Mouse (Mus musculus): ENCODE data around the gene Ormdl2.
"Not testable (repeated sequence)": the region's sequence is repeated elsewhere in the genome, so short reads cannot be mapped to it uniquely, and the experiment has no call there.

Ormdl2 gene

DNA sequence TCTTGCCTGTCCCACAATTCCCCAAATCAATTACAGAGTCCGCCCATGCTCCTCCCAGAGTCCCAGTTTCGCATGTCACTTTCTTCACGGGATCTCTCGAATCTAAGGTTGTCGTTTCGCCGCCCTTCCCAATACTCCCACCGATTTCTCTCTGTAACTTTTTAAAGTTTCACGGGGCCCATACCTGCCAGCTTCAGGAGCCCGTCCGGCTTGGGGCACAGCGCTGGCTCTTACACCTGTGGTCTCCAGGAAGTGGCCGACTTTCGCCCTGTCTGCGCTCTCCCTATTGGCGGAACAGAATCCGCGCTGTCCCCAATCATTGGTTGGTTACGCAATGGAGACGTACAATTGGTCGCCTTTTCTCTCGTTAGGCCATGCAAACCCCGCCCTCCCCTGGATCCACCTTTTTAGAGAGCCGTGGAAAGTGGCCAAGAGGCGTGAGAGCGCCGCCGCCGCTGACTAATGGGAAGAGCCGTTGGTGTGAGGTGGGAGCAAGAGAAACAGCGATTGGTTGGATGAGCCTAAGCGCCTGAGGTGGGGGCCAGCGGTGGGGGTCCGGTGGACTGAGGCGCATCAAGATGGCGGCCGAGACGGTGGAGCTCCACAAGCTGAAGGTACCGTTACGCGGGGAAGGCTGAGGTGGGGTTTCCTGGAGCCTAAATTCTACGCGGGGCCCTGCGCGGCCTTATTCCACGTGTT is at the start of gene Ormdl2:
Gene Ormdl2 (minus strand): TSS at position 288 of the 699 bp plus-strand sequence.
- DNase-seq (ENCODE audit: low spot score) = peak; percentile 96

DNA sequence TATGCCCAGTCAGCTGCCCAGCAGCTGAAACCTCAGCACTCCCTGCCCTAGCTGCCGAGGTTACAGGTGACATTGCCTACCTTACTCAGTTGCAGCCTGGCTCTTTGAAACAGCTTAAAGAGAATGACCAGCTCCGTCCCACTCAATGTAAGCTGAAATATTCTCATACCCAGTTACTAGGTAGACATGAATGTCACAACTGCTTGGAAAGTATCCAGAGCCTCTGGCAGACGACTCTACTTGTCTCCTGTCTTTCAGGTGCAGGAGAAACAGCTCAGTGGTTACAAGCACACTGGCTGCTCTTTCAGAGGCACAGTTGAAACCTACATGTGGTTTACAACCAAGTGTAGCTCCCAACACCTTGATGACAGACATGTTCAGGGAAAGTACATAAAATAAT is 48.9 kb upstream of the Ormdl2 start:
- DNase-seq (ENCODE audit: low spot score) = no peak

DNA sequence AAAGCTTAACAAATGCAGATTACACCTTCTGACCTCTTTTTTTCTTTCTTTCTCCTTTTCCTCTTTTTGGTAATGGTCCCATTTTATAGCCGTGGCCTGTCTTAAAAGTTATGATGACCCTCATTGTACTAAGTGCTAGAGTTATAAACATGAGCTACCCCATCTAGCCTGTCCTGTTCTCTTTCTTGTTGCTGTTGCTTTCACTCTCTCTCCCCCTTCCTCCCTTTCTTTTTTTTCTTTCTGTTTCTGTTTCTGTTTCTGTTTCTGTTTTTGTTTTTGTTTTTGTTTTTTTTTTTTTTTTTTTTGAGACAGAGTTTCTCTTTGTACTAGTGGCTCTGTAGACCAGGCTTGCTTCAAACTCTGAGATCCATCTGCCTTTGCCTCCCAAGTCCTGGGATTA is 45.1 kb upstream of the Ormdl2 start:
- no peak for DNase-seq (ENCODE audit: low spot score)

DNA sequence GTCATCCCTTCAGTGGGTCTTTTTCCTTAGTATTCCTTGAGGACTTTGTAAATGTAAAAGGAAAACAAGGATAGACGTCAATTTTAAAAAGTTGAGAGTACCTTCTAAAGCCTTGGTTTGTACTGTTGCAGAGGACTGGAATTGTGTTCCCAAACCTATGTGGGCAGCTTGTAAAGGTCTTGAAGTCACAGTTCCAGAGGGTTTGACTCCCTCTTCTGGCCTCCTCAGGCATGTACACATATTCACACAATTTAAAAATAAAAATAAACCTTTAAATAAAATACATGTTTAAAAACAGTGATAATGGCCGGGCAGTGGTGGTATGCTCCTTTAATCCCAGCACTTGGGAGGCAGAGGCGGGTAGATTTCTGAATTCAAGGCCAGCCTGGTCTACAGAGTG is 44.6 kb upstream of the Ormdl2 start:
- no peak for DNase-seq (ENCODE audit: low spot score)

DNA sequence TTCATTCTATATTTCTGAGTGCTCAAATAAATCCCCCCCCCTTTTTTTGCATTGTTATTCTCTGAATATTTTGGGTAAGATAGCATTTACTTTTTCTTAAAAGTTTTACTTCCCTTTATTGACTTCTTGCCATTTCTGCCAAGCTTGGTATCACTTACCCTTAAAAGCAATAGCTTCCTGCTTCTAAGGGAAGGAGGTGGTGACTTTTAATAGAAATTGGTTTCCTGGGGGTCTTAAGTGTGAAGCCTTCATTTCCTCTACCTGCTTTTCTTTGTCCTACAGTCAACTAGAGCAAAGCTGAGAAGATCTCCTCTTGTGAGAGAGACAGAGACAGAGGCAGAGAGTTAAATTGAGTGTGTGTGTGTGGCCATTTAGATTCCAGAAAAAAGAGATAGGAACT is 39.7 kb upstream of the Ormdl2 start:
- DNase-seq (ENCODE audit: low spot score) = no peak

DNA sequence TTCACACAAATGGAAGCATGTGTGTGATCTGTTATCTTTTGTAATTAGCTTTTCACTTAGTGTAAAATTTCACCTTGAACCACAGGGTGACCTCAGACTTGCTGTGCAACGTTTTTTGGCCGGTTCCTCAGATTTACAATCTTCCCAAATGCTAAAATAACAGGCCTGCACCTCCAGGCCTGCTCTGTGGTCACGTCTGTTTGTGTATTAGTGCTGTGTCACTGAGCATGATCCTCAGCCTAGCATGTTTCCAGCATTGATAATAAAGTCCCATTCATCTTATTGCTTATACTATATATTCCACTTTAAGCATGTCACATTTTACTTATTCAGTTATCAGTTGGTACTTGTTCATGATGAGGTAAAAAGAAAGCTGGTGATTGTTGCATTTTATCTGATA is 28.9 kb upstream of the Ormdl2 start:
- DNase-seq (ENCODE audit: low spot score) = no peak

DNA sequence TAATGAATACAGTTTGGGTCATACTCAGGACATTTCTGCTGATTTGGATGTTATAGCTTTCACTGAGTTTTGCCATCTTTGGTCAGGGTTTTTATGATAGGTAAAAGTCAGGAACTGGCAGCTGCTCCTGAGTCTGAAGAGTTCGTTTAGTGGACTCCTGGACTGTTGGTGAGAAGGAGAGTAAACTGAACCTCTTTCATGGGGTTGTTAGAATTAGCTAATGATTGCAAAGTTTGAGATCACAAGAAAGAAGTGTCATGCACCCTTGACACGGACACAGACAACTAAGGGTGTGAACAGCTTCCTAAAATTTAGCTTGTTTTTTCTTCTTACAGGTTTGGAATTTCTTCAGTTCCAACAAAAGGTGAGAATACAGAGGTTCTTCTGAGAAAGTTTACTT is 27.0 kb upstream of the Ormdl2 start:
- DNase-seq (ENCODE audit: low spot score) = no peak

DNA sequence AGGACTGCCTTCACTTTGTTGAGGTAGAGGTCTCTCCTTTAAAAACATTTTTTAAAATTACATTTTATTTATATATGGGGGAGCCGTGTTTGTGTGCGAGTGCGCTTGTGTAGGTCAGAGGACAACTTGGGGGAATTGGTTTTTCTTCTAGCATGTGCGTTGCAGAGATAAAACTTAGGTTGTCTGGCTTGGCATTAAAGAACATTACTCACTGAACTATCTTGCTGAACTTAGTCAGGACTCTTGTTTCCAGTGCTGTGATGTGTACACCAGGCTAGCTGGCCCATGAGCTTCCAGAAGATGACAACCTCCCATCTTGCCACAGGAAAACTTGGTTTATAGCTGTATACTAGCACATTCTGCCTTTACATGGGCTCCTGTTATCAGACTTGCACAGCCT is 25.2 kb upstream of the Ormdl2 start:
- DNase-seq (ENCODE audit: low spot score) = no peak

DNA sequence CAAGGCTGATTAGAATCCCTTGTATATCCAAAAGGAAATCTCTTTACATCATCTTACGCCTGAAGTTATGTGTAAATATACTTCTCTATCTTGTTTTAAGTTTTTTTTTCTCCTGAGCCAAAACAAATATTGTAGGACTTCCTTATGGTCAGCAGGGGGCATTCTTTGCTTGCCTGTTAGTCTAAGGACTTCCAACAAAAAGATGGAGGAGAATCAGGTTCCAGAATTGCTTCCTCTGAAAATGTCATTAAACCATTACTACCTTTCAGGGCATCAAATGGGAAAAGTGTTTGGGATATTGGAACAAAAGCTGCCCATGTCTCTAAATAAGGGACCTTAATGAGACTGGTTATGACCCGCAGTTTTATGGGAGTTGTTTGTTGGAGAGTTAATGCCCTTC is 24.1 kb upstream of the Ormdl2 start:
- DNase-seq (ENCODE audit: low spot score) = no peak

DNA sequence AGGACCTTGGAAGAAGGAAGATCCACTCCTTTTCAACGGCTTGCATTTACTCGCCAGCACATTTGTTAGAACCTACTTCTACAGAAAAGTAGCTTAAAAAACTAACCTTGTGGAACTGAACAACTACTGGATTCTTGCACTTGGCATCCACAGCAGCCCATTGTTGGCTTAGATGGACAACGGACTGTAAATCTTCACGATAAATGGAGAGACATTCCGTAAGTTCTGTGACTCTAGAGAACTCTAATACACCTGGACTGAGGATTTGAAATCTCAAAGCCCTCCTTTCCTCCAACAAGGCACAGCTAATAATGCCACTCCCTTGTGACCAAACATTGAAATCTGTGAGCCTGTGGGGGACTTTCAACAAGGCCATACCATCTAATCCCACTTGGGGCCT is 21.8 kb upstream of the Ormdl2 start:
- no peak for DNase-seq (ENCODE audit: low spot score)

DNA sequence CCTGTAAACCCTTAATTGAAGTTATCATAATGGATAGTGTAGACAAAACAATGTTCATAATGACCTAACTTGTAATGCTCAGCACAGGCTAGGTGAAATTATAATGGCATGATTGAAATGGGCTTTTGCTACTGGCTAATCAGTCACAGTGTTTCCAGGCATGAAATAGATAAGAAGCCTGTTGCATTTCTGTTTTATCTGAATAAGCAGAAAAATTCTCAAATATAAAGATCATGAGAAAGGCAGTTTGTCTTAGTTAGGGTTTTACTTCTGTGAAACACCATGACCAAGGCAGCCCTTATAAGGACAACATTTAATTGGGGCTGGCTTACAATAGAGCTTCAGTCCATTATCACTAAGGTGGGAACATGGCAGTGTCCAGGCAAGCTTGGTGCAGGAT is 19.2 kb upstream of the Ormdl2 start:
- DNase-seq (ENCODE audit: low spot score) = no peak

DNA sequence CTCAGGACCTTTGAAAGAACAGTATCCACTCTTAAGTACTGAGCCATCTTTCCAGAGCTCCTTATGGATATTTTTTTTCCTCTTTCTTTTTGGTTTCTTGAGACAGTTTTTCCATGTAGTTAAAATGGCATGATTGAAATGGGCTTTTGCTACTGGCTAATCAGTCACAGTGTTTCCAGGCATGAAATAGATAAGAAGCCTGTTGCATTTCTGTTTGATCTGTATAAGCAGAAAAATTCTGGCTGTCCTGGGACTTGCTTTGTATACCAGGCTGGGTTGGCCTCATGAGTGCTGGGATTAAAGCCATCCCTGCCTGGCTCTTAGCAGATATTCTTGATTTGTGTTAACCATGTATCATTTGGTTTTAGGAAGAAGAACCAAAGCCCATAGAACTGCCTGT is 18.0 kb upstream of the Ormdl2 start:
- DNase-seq (ENCODE audit: low spot score) = no peak

DNA sequence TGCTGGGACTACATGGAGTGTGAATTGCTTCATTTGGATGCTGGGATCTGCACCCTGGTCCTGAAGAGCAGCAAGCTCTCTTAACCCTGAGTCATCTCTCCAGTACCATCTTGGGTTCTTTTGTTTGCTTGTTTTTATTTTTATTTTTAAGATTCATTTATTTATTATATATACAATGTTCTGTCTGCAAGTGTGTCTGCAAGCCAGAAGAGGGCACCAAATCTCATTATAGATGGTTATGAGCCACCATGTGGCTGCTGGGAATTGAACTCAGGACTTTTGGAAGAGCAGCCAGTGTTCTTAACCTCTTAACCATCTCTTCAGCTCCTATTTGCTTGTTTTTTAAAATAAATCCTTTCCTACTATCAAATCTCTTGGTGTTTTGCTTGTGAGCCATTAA is 16.0 kb upstream of the Ormdl2 start:
- no peak for DNase-seq (ENCODE audit: low spot score)

DNA sequence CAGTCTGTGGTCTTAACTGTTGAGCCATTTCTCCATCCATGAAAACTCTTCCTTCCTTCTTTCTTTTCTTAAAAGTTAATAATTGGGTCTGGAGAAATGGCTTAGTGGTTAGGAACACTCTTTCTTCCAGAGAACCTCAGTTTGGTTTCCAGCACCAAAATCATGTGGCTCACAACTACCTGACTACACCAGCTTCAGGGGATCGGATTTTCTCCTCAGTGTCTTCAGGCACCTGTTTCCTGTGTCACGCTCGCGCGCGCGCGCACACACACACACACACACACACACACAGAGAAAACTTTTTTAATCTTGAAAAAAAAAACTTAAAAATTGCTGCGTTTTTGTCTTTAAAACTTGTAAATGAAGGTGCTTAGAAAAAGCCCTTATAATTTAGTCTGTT is 2.4 kb upstream of the Ormdl2 start:
- no peak for DNase-seq (ENCODE audit: low spot score)

DNA sequence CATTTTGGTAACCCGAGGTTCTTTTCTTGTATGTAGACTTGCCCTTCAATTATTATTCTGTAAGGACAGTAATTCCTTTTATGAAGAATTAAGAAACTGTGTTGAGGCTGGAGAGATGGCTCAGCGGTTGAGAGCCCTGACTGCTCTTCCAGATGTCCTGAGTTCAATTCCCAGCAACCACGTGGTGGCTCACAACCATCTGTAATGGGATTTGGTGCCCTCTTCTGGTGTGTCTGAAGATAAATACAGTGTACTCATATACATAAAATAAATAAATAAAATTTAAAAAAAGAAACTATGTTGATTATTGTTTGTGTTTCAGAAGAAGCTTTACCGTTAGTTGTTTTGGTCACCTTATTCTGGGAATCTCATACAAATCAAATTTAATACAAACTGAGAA is 1.6 kb upstream of the Ormdl2 start:
- DNase-seq (ENCODE audit: low spot score) = not testable (repeated sequence)

DNA sequence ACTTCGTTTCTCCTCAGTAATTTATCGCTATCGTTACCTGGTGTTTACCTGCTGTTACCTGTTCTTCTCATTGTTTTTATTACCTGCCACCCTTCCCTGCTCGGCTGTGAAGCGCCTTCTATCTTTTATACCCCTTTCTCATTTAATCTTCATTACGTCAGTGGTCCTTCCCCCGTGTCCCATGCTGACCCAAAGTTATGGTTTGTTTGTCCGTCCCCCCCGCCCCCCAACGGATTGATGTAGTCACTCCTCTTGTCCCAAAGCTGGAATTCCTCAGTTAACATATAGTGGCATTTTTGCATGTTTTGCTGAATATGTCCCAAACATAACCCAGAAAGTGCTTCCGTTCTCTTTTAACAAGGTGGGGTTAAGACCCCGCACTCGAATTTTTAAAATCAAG is 690 bp upstream of the Ormdl2 start:
- DNase-seq (ENCODE audit: low spot score) = no peak

DNA sequence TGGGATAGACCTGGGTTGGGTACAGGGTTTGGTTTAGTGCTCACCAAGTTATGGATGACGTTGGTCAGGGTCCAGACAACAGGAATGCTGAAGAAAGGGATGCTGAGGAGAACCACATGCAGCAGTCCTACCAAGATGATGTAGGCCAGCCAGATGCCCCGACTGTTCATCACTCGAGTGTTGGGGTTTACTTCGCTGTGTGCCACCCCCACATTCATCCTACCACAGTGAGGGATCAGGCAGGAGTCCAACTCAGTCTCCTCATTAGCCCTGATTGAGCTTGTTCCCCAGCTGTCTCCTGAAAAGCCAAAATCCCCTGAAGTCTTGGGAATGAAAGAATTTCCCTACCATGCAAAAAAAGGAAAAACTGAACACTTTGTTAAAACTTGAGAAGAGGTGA is 1.2 kb downstream of the Ormdl2 start:
- no peak for DNase-seq (ENCODE audit: low spot score)

DNA sequence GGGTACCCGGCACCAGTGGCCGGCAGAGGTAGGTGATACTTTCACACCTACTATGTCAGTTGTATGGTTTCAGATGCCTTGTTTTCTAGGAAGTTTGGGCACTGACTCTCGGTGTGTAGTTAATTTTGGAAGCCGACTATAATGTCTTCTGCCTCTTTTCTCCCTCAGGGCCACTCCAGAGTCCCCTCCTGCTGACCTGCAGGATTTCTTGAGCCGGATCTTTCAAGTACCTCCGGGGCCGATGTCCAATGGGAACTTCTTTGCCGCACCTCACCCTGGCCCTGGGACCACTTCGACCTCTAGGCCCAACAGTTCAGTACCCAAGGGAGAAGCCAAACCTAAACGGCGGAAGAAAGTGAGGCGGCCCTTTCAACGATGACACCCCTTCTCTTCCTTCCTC is 4.4 kb downstream of the Ormdl2 start, which contains the start of gene Sarnp:
Gene Sarnp (plus strand): TSS at position 301 of the 400 bp plus-strand sequence.
- DNase-seq (ENCODE audit: low spot score) = no peak

DNA sequence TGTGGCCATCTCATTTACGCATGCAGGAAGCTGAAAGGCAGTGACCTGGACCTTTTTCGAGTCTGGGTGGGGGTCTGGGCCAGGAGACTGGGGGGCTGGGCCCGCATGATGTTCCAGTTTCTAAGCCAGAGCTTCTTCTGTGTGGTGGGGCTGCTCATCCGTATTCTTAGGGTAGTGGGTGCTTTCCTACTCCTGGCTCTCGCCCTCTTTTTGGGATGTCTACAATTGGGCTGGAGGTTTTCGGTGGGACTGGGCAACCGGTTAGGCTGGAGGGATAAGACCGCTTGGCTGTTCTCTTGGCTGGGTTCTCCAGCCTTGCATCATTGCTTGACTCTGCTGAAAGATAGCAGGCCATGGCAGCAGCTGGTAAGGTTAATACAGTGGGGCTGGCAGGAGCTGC is 14.4 kb downstream of the Ormdl2 start:
- DNase-seq (ENCODE audit: low spot score) = no peak

DNA sequence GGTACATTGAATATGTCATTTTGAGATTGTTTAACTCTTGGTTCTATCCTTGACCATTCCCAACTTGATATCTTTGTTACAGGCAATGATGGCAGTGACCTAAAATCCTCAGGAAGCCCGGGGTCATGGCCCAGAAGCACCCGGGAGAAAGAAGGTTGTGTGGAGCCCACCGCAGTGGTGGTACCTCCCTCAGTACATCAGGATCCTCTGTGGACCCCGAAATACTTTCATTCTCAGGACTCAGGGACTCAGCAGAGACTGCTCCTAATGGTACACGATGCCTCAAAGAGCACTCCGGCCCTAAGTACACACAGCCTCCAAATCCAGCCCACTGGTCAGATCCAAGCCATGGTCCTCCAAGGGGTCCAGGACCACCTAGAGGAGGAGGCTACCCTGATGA is 15.4 kb downstream of the Ormdl2 start:
- DNase-seq (ENCODE audit: low spot score) = no peak

DNA sequence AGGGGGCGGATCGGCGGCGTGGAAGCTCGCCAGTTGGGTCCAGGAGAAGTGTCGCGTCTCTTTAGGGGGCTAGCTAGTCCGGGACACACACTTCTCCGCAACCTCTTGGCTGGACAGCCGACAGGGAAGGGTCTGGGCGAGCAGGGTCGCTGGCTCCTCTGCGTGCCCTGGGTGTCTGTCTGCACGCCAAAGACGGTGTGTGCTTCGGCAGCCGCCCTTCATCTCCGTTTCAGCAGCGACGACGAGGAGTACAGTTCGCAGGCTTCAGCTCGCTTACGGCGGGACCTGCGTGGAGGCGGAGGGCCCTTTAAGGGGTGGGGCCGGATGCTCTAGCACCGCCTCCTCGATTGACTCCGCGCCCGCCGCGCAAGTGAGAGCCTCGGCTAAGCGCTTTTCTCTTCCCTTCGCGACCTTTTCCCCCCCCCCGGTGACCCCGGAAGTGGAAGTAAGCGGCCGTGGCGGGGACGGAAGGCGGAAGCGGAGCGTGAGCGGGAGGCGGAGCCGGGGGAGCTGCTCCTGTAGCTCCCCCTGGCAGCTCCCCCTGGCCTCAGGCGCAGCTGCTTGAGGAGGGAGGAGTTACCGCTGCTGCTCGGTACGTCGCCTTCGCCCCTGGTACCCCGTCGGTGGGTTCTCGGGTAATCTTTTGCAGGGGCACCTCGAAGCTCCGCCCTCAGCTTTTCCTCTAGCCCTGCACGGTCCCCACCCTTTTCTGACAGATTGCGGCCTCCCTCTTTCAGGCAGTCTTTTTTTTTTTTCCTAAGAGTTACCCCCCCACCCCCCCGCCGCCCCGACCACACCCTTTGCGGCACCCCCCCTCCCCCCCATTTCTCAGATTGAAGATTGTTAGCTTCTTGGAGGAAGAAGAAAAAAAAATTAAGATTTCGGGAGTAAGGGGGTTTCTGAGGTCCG is 16.1 kb downstream of the Ormdl2 start:
- DNase-seq (ENCODE audit: low spot score) = peak; percentile 92

DNA sequence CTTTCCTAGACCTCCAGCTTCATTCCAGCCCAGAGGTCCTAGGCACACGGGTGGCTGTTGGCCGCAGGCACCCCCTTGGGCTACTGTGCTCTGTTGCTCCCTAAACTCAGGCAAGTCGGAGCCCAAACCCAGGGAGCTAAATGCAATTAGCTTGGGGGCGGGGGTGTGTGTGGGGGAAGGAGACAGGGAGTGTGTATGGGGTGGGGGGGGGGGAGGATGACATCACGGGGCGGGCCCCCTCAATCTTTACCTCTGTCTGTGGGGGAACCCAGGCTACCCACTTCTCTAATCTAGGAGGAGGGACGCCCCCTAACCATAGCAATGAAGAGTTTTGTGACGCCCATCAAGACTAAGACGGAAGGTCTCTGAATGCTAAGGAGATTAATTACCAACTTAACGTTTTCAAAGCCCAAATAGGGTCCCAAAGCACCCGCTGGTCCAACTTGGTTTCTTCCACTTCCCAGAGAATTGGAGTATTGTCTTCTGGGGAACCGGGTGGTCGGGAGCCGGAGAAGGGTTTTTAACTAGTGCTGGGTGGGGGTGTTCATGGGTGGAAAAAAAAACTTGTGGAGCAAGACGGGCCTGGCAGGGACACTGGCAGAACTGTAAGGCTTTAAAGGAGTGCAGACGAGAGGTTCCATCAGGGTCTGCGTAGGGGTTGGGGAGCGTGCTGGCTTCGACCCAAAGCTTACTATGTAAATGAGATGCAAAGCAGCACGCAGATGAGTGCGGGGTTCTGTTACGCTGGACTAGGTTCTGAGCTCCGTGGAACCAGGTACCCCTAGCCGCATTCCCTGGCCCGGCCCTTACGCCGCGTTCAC is 17.0 kb downstream of the Ormdl2 start, which contains the start of gene Tmem198b:
Gene Tmem198b (minus strand): TSS at position 100 of the 821 bp plus-strand sequence.
- peak; percentile 61 for DNase-seq (ENCODE audit: low spot score)

Data from urinary bladder, postnatal 25 days (tissue).